Mouse (Mus musculus) midbrain, postnatal 0 days (tissue): ENCODE results near the gene Gbx2. TPM values are rescaled to one million over a fixed set of nuclear protein-coding genes. Genes with fewer than 3 reads are reported as not detected.

ENCODE experiments used
- ATAC-seq: fragments of 200-750 bp; cut with Nextera tagmentation; 2 replicates; pipeline ENCODE4 v1.8.0; 2017; ENCODE audit warnings: moderate number of reproducible peaks, mild to moderate bottlenecking, moderate TSS enrichment, moderate library complexity; ENCODE audit not compliant: low FRiP score
- DNase-seq: peaks from one replicate; pipeline ENCODE4 v3.0.0-alpha.2; 2015; ENCODE audit warnings: low spot score
- H3K27ac ChIP-seq: fragments of 300-500 bp; sonication (generic); 2 replicates; pipeline ENCODE4 v1.5.1; 2014; ENCODE audit warnings: low read depth, mild to moderate bottlenecking, low read length, mixed read lengths
- H3K27me3 ChIP-seq: fragments of 300-500 bp; sonication (generic); 2 replicates; pipeline ENCODE4 v1.6.1; 2014; ENCODE audit warnings: low read length, control low read depth, mixed read lengths; ENCODE audit not compliant: insufficient read depth
- H3K36me3 ChIP-seq: fragments of 300-500 bp; sonication (generic); 2 replicates; pipeline ENCODE4 v1.6.1; 2014; ENCODE audit warnings: low read length, control low read depth, mixed read lengths; ENCODE audit not compliant: insufficient read depth
- H3K4me1 ChIP-seq: fragments of 300-500 bp; sonication (generic); 2 replicates; pipeline ENCODE4 v1.6.1; 2014; ENCODE audit warnings: mild to moderate bottlenecking, control low read depth, antibody characterized with exemption, low read length, mixed read lengths; ENCODE audit not compliant: insufficient read depth
- H3K4me2 ChIP-seq: fragments of 300-500 bp; sonication (generic); 2 replicates; pipeline ENCODE4 v1.6.1; 2014; ENCODE audit warnings: low read depth, mild to moderate bottlenecking, low read length, mixed read lengths; ENCODE audit not compliant: poor library complexity, severe bottlenecking
- H3K4me3 ChIP-seq: fragments of 300-500 bp; sonication (generic); 2 replicates; pipeline ENCODE4 v1.5.1; 2014; ENCODE audit warnings: low read depth, mild to moderate bottlenecking, low read length, moderate library complexity
- H3K9ac ChIP-seq: fragments of 300-500 bp; sonication (generic); replicated peaks from 2 replicates; pipeline ENCODE4 v1.6.1; 2014; ENCODE audit warnings: mild to moderate bottlenecking, low read length, moderate library complexity, mixed read lengths; ENCODE audit not compliant: poor library complexity, severe bottlenecking
- H3K9me3 ChIP-seq: fragments of 300-500 bp; sonication (generic); 2 replicates; pipeline ENCODE4 v1.6.1; 2016; ENCODE audit warnings: low read length, control low read depth
- CTCF ChIP-seq: IDR thresholded peaks from 2 replicates; pipeline ENCODE4 v1.5.1; 2016; ENCODE audit warnings: antibody characterized with exemption, mild to moderate bottlenecking
- WGBS: fragments of 180-500 bp; shearing (Covaris S2); extraction: QIAGEN DNeasy Blood & Tissue Kit; methylation state at CpG from one replicate; pipeline ENCODE4 v1.1.7; 2014; 5-methylcytosine and 5-hydroxymethylcytosine counted together
- polyA plus RNA-seq: library from polyadenylated mRNA; unstranded; fragments of >200 nt; fragmentation: Nextera tagmentation; extraction: Ambion mirVana; gene quantifications from 2 replicates; pipeline ENCODE4 v1.2.1, GENCODE M21; 2015
- total RNA-seq: library from RNA; depleted of rRNA; stranded (reverse); fragments of >200 nt; gene quantifications from 2 replicates; pipeline ENCODE4 v1.2.3, GENCODE M21; 2014

Gene Gbx2
- total and polyA plus RNA-seq, 2 experiments from 2014 or later, result 9.9 to 22.8 TPM

DNA sequence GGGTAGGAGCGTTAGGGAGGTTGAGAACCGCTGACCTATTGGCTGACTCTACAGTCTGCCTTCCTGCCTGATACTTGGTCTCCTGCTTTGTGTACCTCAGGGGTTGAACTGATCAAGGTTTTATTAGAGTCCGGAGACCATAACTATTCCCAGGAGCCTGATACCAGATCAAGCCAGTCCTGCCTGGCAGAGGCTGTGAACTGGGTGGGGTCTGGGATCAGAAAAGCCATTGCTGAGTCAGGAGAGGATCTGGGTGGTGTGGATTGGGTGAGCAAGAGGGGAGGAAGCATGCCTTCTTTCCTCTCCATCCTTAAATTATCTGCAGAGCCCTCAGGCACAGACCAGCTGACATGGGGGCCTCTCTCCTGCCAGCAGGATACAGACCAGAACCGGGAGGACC, 28.4 kb upstream of the Gbx2 start:
- Histone ChIP-seq H3K4me1 (0 out of 2 replicates have a peak, but pooled peaks cover 5% of the 10 kb centered on the region), H3K4me3 (no peak overlapping the region), H3K36me3 (no peaks in the 10 kb centered on the region), H3K27me3 (peaks cover 6% of the 10 kb centered on the region; the same call in 1 of the 2 replicates), H3K9ac (no peak overlapping the region), H3K4me2 (no peak overlapping the region), H3K27ac (no peak overlapping the region), H3K9me3 (no peaks in the 10 kb centered on the region)
- no peak for TF ChIP-seq CTCF
- no peak for DNase-seq
- ATAC-seq, result no peak
- WGBS, result 83% methylated on average over 4 of the region's 4 CpGs

DNA sequence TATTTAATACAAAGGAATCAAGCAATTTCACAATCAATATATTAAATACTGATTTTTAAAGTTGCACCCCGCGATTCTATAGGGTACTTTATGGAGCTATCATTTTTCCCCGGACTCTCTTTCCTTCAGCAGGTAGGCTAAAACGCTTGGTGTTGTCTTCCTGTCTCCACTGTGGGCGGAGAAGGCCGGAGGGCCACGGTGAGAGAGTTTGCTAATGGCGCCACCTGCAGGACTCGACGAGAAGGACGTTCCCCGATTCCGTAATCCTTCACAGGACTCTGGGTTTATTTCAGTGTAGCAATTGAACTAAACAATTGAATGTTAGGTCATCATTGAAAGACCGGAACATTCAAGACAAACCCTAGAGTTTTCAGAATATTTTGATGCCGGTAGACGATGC, 12.2 kb upstream of the Gbx2 start:
- Histone ChIP-seq H3K4me2 (no peak overlapping the region), H3K36me3 (no peaks in the 10 kb centered on the region), H3K4me3 (no peak overlapping the region), H3K27me3 (peaks cover 50% of the 10 kb centered on the region), H3K27ac (no peak overlapping the region), H3K4me1 (no peaks in the 10 kb centered on the region), H3K9me3 (no peaks in the 10 kb centered on the region), H3K9ac (no peak overlapping the region)
- 1% methylated on average over 16 of the region's 16 CpGs for WGBS
- DNase-seq (peak; percentile 78), ATAC-seq (0 out of 2 replicates have a peak, but pooled peaks have one; percentile 48)
- TF ChIP-seq CTCF, result peak; percentile 89

DNA sequence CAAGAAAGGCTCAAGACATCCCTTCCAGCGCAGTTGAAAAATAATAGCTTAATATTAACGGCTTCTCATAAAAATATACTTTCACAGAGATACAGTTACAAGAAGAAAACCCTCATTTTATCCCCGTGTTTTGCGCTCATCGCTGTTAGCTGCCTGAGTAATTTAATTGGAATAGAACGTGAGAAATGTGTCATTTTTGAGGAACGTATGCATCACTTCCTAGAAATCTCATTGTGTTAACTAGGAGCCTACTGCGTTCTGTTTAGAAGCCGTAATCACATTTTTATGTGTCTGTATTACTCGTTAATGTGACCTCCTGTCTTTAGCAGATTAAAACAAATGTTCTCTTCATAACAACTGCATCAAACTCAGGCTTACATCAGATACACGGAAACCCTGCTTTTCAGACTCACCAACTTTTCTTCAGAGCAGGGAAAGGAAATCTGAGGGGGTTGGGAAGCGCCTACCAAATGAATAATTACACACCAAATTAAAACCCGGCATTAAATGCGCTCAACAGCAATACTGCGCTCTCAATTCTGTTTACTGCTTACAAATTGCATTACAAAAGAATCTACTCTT, 11.5 kb upstream of the Gbx2 start:
- no peaks in the 10 kb centered on the region for H3K36me3 ChIP-seq
- 0 out of 2 replicates have a peak overlapping the region, but pooled peaks have one; percentile 37 for H3K4me2 ChIP-seq
- TF ChIP-seq CTCF, result no peak
- 4% methylated on average over 15 of the region's 15 CpGs for WGBS
- ATAC-seq (no peak), DNase-seq (no peak)
- H3K4me3 ChIP-seq, result peak overlapping the region; percentile 15; the same call in 1 of the 2 replicates
- no peaks in the 10 kb centered on the region for H3K9me3 ChIP-seq
- no peak overlapping the region for H3K9ac ChIP-seq
- H3K27me3 ChIP-seq, result peaks cover 55% of the 10 kb centered on the region
- H3K4me1 ChIP-seq, result no peaks in the 10 kb centered on the region
- H3K27ac ChIP-seq, result no peak overlapping the region

DNA sequence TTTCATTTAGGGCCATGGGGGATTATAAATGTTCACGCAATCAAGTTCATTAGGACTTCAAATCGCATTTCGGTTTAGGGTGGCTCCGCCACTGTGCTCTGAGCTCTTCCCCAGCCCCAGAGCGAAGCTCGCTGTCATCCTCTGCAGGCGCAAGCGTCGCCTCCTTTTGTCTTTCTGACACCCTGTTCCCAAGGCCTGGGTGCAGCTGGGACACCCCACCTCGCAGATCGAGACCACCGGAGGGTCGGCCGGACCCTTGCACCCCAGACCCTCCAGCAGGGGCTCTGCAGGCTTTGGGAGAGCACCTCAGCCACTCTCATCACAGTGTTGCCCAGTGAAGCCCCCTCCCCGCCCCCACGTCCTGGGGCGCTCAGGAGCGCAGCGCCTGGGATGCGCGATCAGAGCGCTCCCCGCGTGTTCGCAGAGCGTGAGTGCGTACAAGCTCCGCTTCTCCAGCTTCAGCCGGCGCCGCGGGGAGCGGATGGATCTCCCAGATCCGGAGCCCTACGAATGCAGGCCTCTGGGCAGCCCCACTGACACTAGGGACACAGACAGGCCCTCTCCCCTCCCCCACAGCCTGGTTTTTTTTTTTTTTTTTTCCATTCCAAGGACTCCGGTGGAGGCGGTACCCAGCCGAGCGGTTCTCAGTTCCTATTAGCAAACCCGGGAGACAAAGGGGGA, 10.9 kb upstream of the Gbx2 start:
- no peak for TF ChIP-seq CTCF
- no peaks in the 10 kb centered on the region for H3K4me1 ChIP-seq
- ATAC-seq, result no peak
- peaks cover 59% of the 10 kb centered on the region for H3K27me3 ChIP-seq
- H3K4me3 ChIP-seq, result peak overlapping the region; percentile 15; the same call in 1 of the 2 replicates
- H3K36me3 ChIP-seq, result no peaks in the 10 kb centered on the region
- no peaks in the 10 kb centered on the region for H3K9me3 ChIP-seq
- H3K4me2 ChIP-seq, result peak overlapping the region; percentile 37
- 0 out of 2 replicates have a peak overlapping the region, but pooled peaks have one; percentile 33 for H3K9ac ChIP-seq
- no peak for DNase-seq
- 2% methylated on average over 40 of the region's 40 CpGs for WGBS
- no peak overlapping the region for H3K27ac ChIP-seq

DNA sequence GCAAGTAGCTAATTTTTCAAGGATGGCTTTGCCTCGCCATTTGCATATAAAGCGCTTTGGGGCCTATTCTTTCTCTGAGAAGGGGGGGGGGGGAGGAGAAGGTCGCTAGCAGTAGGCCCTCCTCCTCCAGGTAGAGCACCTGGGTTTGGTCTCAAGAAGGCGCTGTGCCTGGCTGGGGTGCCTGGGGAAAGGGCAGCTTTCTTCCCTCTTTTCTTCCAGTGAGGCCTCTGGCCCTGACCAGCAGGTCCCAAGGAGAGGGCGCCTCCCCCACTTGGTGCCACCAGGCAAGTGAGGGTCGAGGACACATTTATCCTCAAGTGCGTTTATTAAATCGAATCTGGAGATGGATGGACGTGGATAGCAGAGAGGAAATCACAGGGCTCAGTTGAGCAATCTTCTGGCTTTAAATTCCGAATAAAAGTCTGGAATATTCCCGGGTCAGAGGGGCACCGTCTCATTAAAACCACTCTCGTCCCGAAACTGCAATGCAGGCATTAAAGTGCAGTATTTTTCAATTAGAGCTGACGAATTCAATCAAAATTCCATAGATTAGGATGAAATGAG, 10.1 kb upstream of the Gbx2 start:
- DNase-seq, result no peak
- no peak overlapping the region for H3K4me2 ChIP-seq
- no peak for TF ChIP-seq CTCF

More for the DNA sequence above, 10.1 kb upstream of the Gbx2 start:
- no peaks in the 10 kb centered on the region for H3K4me1 ChIP-seq
- H3K4me3 ChIP-seq, result no peak overlapping the region
- no peaks in the 10 kb centered on the region for H3K9me3 ChIP-seq
- H3K36me3 ChIP-seq, result no peaks in the 10 kb centered on the region
- H3K27ac ChIP-seq, result no peak overlapping the region
- no peak overlapping the region for H3K9ac ChIP-seq
- 11% methylated on average over 15 of the region's 15 CpGs for WGBS
- no peak for ATAC-seq
- peaks cover 64% of the 10 kb centered on the region for H3K27me3 ChIP-seq
